Mouse (Mus musculus) B cell, adult 62 days (primary cell): ENCODE results near the gene Csnk1g2. TPM values are rescaled to one million over a fixed set of nuclear protein-coding genes. Genes with fewer than 3 reads are reported as not detected.

Source experiments
- total RNA-seq: library from RNA; stranded (reverse); gene quantifications from 4 replicates; pipeline ENCODE4 v1.2.4, GENCODE M21; 2023

Gene Csnk1g2
- 209 to 257 TPM (median 213 TPM) in 4 replicates for total RNA-seq

GRCm38 (mm10) chr10:80622661-80623456, at the start of gene Csnk1g2:
Csnk1g2 (plus strand) TSS chr10:80622838.

DNA sequence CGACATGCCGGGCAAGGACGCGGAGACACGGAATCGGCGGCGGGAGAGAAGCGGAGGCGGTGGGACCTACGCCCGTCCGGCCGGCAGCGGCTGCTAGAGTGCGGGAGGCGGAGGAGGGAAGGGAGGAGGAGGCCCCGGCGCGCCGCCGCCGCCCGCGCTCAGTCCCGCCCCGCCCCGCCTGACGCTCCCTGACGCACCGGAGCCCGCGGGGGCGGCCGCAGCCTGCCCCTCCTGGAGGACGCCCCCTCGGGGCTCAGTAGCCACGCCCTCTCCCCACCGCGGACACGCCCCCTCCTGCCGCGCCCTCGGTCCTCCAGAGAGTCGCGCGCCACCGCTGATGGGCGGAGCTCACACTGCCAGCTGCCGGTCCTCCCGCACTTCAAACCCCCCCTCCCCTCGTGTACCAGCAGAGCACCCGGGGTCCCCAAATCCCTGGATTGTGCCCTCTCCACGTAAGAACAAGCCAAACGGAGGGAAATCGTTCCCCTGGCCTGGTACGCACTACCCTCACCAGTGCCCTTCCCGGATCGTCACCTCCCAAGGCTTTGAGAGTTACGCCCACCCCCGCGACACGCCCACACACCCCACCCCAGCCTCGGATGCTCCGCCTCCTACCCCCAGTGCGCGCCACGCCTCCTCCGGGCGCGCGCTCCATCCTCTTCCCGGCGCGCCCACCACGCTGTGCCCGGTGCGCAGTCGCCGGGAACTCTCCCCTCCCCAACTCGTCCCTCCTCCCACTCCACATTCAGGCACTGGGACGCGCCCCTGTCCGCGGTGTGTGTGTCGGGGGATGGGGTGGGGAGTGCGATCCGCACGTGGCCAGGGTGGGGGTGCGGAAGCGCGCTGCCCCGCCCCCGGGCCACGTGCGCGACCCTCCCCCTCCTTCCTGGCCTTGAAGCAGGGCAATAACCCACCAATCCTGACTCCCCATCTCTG, 45.2 kb upstream of the Csnk1g2 start, which contains the start of gene Klf16:
Gene Klf16, minus strand, starts transcription at position 127 of the 936 bp plus-strand sequence.

DNA sequence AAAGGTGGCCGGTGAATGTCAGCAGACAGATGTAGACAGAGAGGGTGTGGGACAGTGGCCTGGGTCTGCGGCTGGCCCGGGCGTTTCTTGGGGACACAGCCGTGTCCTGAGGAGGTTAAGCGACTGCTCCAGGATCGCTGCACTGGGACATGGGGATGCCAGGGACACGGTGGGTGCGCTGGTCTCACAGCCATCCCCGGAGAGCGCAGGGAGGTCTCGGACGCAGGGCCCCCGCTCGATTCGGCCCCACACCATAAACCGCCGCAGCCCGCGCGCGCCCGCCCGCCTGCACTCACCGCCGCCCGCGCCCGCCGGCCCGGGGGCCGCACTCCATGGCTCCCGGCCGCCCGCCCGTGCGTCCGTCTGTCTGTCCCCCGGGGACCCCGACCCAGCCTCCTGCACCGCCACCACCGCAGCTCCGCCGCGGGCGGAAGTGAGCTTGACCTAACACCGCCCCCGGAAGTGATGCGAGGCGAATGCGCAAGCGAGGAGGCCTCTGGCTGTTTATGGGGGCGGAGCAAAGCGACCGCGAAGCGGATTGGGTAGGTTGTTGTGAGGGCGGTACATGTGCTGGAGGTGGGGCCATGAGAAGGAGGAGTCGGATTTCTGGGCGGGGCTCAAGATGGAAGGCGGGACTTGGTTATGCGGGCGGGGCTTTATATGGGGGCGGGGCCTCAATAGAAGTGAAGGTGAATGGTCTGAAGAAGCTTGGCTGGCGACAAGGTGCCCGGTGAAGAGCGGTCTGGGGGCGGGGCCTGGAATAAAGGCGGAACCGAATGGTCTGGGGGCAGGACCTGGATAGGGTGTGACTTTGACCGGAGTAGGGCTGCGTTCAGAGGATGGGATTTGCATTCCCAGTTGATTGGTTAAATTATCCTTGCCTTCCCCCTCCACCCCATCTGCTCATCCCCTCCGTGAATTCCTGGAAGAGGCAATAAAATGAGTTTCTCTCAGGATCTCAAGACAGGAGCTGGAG, 32.5 kb upstream of the Csnk1g2 start, which contains the start of gene Abhd17a:
Gene Abhd17a, minus strand, starts transcription at position 463 of the 976 bp plus-strand sequence.

DNA sequence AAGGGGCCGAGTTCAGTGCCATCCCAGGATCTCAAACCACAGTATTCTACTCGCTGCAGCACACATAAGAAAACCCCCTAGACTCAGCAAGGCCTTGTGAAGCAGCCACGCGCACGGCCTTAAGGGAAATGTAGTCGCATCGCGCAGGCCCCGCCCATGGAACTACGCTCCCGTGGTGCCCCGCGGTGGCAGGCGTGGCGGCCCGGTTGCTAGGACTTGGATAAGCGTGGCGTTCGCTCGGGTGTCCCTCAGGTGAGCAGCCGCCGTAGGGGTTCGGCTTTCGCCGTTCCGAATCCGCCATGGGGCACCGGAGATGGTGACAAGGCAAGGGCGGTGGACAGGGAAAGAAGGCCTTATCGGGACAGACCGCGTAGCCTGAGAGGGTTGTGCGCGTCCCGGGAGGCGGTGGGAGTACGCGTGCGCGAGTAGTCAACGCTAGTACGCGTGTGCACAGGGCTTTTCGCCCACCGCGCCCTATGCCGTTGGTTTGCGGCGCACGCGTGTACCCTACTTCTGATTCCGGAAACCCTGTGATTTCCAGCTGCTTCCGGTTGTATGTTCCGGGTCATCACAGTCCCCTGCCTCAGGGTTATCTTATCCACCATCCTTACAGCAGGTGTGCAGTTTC, 19.8 kb upstream of the Csnk1g2 start, which contains the start of the genes Scamp4 and Adat3:
Gene Scamp4, plus strand, starts transcription at position 175 of the 628 bp plus-strand sequence.
Gene Adat3, plus strand, starts transcription at position 183 of the 628 bp plus-strand sequence.

DNA sequence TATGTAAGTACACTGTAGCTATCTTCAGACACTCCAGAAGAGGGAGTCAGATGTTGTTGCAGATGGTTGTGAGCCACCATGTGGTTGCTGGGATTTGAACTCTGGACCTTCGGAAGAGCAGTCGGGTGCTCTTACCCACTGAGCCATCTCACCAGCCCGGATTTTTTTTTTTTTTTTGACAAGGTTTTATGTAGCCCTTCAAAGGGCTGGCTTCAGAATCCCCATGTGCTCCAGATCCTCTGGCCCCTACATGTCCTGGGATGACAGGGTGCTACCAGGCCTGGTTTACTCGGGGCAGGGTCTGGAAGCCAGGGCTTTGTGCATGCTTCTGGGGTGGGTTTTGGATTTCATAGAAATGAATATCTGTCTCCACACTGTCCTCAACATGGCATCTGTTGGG, 16.9 kb upstream of the Csnk1g2 start, which contains the start of gene Gm49322:
Gene Gm49322, plus strand, starts transcription at position 301 of the 400 bp plus-strand sequence.

GRCm38 (mm10) chr10:80656863-80657623, 34.4 kb downstream of the Csnk1g2 start, which contains the start of gene Btbd2:
Btbd2 (minus strand) TSS chr10:80657071.

GRCm38 (mm10) chr10:80677942-80678436, 55.4 kb downstream of the Csnk1g2 start, which contains the start of gene Mknk2:
Mknk2 (minus strand) TSS chr10:80678112.

Other genes with a start within 250 kb of the Csnk1g2 start
- gene Mex3d, start 235.2 kb upstream of the Csnk1g2 start, total RNA-seq: 6.8 to 10.3 TPM (median 7.9 TPM) in 4 replicates
- 92.0 to 97.5 TPM (median 95.4 TPM) in 4 replicates for gene Mbd3, start 223.3 kb upstream of the Csnk1g2 start, total RNA-seq
- 62.3 to 65.7 TPM (median 62.6 TPM) in 4 replicates for gene Uqcr11, start 216.0 kb upstream of the Csnk1g2 start, total RNA-seq
- gene Tcf3, start 189.2 kb upstream of the Csnk1g2 start, total RNA-seq: 183 to 210 TPM (median 200 TPM) in 4 replicates
- not detected in 4 replicates for gene Onecut3, start 128.0 kb upstream of the Csnk1g2 start, total RNA-seq
- not detected in 4 replicates for gene Atp8b3, start 83.7 kb upstream of the Csnk1g2 start, total RNA-seq
- gene Rexo1, start 61.3 kb upstream of the Csnk1g2 start, total RNA-seq: 113 to 136 TPM (median 123 TPM) in 4 replicates
- gene Klf16, start 45.5 kb upstream of the Csnk1g2 start, total RNA-seq: 30.3 to 34.0 TPM (median 31.5 TPM) in 4 replicates
- gene Abhd17a, start 32.5 kb upstream of the Csnk1g2 start, total RNA-seq: 89.6 to 111 TPM (median 99.5 TPM) in 4 replicates
- 61.5 to 65.5 TPM (median 62.9 TPM) in 4 replicates for gene Scamp4, start 20.0 kb upstream of the Csnk1g2 start, total RNA-seq
- gene Adat3, start 20.0 kb upstream of the Csnk1g2 start, total RNA-seq: 9.3 to 21.8 TPM (median 15.5 TPM) in 4 replicates
- gene Gm49322, start 16.8 kb upstream of the Csnk1g2 start, total RNA-seq: 10.6 to 12.6 TPM (median 11.2 TPM) in 4 replicates
- gene Btbd2, start 34.2 kb downstream of the Csnk1g2 start, total RNA-seq: 30.1 to 32.7 TPM (median 31.0 TPM) in 4 replicates
- 396 to 427 TPM (median 418 TPM) in 4 replicates for gene Mknk2, start 55.3 kb downstream of the Csnk1g2 start, total RNA-seq
- 94.0 to 111 TPM (median 98.1 TPM) in 4 replicates for gene Mob3a, start 79.1 kb downstream of the Csnk1g2 start, total RNA-seq
- gene Izumo4, start 79.3 kb downstream of the Csnk1g2 start, total RNA-seq: 34.0 to 51.5 TPM (median 39.5 TPM) in 4 replicates
- 122 to 151 TPM (median 133 TPM) in 4 replicates for gene Ap3d1, start 119.4 kb downstream of the Csnk1g2 start, total RNA-seq
- 69.2 to 82.9 TPM (median 74.7 TPM) in 4 replicates for gene Dot1l, start 132.4 kb downstream of the Csnk1g2 start, total RNA-seq
- gene Sf3a2, start 175.4 kb downstream of the Csnk1g2 start, total RNA-seq: 73.0 to 86.5 TPM (median 77.6 TPM) in 4 replicates
- gene Plekhj1, start 175.8 kb downstream of the Csnk1g2 start, total RNA-seq: 99.4 to 138 TPM (median 104 TPM) in 4 replicates
- 1.4 to 2.0 TPM (median 1.6 TPM) in 4 replicates for gene Amh, start 182.4 kb downstream of the Csnk1g2 start, total RNA-seq
- gene Jsrp1, start 190.7 kb downstream of the Csnk1g2 start, total RNA-seq: not detected in 4 replicates
- gene Oaz1, start 203.8 kb downstream of the Csnk1g2 start, total RNA-seq: 513 to 527 TPM (median 522 TPM) in 4 replicates
- gene Lingo3, start 221.2 kb downstream of the Csnk1g2 start, total RNA-seq: not detected in 4 replicates
- gene Lsm7, start 232.4 kb downstream of the Csnk1g2 start, total RNA-seq: 20.7 to 35.6 TPM (median 25.5 TPM) in 4 replicates
- 28.8 to 33.2 TPM (median 31.9 TPM) in 4 replicates for gene Sppl2b, start 232.4 kb downstream of the Csnk1g2 start, total RNA-seq
- not detected in 4 replicates for gene Tmprss9, start 249.0 kb downstream of the Csnk1g2 start, total RNA-seq